Mouse (Mus musculus) heart, embryonic 16.5 days (tissue): ENCODE results near the gene Sertad3. TPM values are rescaled to one million over a fixed set of nuclear protein-coding genes. Genes with fewer than 3 reads are reported as not detected.
A peak's percentile ranks its signal among the peaks of the same experiment; 100 is the strongest.

ENCODE experiments used
- ATAC-seq: fragments of 200-750 bp; cut with Nextera tagmentation; replicated peaks from 2 replicates; pipeline ENCODE4 v1.8.0; 2017; ENCODE audit warnings: moderate number of reproducible peaks; ENCODE audit not compliant: insufficient read depth, low FRiP score; ENCODE audit errors: extremely low read depth
- H3K27ac ChIP-seq: fragments of 300-500 bp; sonication (generic); 2 replicates; pipeline ENCODE4 v1.5.1; 2014; ENCODE audit warnings: mild to moderate bottlenecking, low read length, control low read depth, moderate library complexity
- H3K27me3 ChIP-seq: fragments of 300-500 bp; sonication (generic); 2 replicates; pipeline ENCODE4 v1.6.1; 2014; ENCODE audit warnings: low read length, mixed read lengths; ENCODE audit not compliant: control insufficient read depth, insufficient read depth
- H3K36me3 ChIP-seq: fragments of 300-500 bp; sonication (generic); 2 replicates; pipeline ENCODE4 v1.6.1; 2014; ENCODE audit not compliant: control insufficient read depth, insufficient read depth
- H3K4me1 ChIP-seq: fragments of 300-500 bp; sonication (generic); 2 replicates; pipeline ENCODE4 v1.6.1; 2014; ENCODE audit warnings: low read length, mixed read lengths; ENCODE audit not compliant: control insufficient read depth, insufficient read depth
- H3K4me2 ChIP-seq: fragments of 300-500 bp; sonication (generic); 2 replicates; pipeline ENCODE4 v1.6.1; 2014; ENCODE audit warnings: low read depth, mild to moderate bottlenecking, control low read depth, low read length
- H3K4me3 ChIP-seq: fragments of 300-500 bp; sonication (generic); 2 replicates; pipeline ENCODE4 v1.5.1; 2014; ENCODE audit warnings: mild to moderate bottlenecking, control low read depth, low read length
- H3K9ac ChIP-seq: fragments of 300-500 bp; sonication (generic); 2 replicates; pipeline ENCODE4 v1.6.1; 2014; ENCODE audit warnings: low read length, control low read depth
- H3K9me3 ChIP-seq: fragments of 300-500 bp; sonication (generic); replicated peaks from 2 replicates; pipeline ENCODE4 v1.6.1; 2016; ENCODE audit warnings: low read length; ENCODE audit not compliant: control insufficient read depth
- WGBS: fragments of 180-500 bp; shearing (Covaris S2); extraction: QIAGEN DNeasy Blood & Tissue Kit; methylation state at CpG from one replicate; pipeline ENCODE4 v1.1.7; 2014; 5-methylcytosine and 5-hydroxymethylcytosine counted together
- polyA plus RNA-seq: library from polyadenylated mRNA; unstranded; fragments of >200 nt; fragmentation: Nextera tagmentation; extraction: Ambion mirVana; gene quantifications from 2 replicates; pipeline ENCODE4 v1.2.1, GENCODE M21; 2015

Sertad3 gene
- polyA plus RNA-seq, 1 experiment from 2014 or later, result 23.4 TPM

- Histone ChIP-seq H3K9me3 (no peaks in the 10 kb centered on the region), H3K4me3 (peak overlapping the region; percentile 73), H3K4me2 (peak overlapping the region; percentile 99), H3K27me3 (peaks cover 16% of the 10 kb centered on the region), H3K27ac (no peak overlapping the region), H3K36me3 (no peaks in the 10 kb centered on the region), H3K4me1 (peaks cover 15% of the 10 kb centered on the region), H3K9ac (peak overlapping the region; percentile 68)
- ATAC-seq, result no peak
- WGBS, result 9% methylated on average over 39 of the region's 53 CpGs
Measured at GRCm38 (mm10) chr7:27446521-27447418, 26.8 kb upstream of the Sertad3 start.

- peak within 1 kb of the TSS; percentile 99 for H3K4me2 ChIP-seq
Measured at GRCm38 (mm10) chr7:27447419-27448286, 25.9 kb upstream of the Sertad3 start, which contains the start of the genes Sptbn4 and Blvrb. TSS of gene Sptbn4 (minus strand) at chr7:27447686. TSS of gene Blvrb (plus strand) at chr7:27447978.

GRCm38 (mm10) chr7:27448421-27449206 lies 25.0 kb upstream of the Sertad3 start:
- Histone ChIP-seq H3K27me3 (peaks cover 16% of the 10 kb centered on the region), H3K36me3 (no peaks in the 10 kb centered on the region), H3K9ac (peak overlapping the region; percentile 82), H3K27ac (no peak overlapping the region), H3K4me1 (peaks cover 15% of the 10 kb centered on the region), H3K4me2 (peak overlapping the region; percentile 99), H3K9me3 (no peaks in the 10 kb centered on the region), H3K4me3 (peak overlapping the region; percentile 73)
- no peak for ATAC-seq
- WGBS, result 49% methylated on average over 15 of the region's 15 CpGs

More at GRCm38 (mm10) chr7:27447419-27448286, 25.9 kb upstream of the Sertad3 start, which contains the start of the genes Sptbn4 and Blvrb:
- H3K4me3 ChIP-seq, result peak within 1 kb of the TSS; percentile 73
- peak within 1 kb of the TSS; percentile 35; the same call in 1 of the 2 replicates for H3K27ac ChIP-seq
- 1% methylated on average over 54 of the region's 54 CpGs for WGBS
- ATAC-seq, result peak; percentile 94
- peaks cover 15% of the 10 kb centered on the region for H3K4me1 ChIP-seq
- peaks cover 16% of the 10 kb centered on the region for H3K27me3 ChIP-seq
- peak within 1 kb of the TSS; percentile 82 for H3K9ac ChIP-seq
- no peaks in the 10 kb centered on the region for H3K36me3 ChIP-seq
- H3K9me3 ChIP-seq, result no peaks in the 10 kb centered on the region

GRCm38 (mm10) chr7:27449256-27449862 lies 24.2 kb upstream of the Sertad3 start:
- Histone ChIP-seq H3K27me3 (peaks cover 16% of the 10 kb centered on the region), H3K9me3 (no peaks in the 10 kb centered on the region), H3K36me3 (no peaks in the 10 kb centered on the region), H3K9ac (no peak overlapping the region), H3K27ac (no peak overlapping the region), H3K4me3 (no peak overlapping the region), H3K4me1 (peaks cover 15% of the 10 kb centered on the region), H3K4me2 (no peak overlapping the region)
- 57% methylated on average over 10 of the region's 10 CpGs for WGBS
- ATAC-seq, result no peak

GRCm38 (mm10) chr7:27451359-27451758 lies 22.2 kb upstream of the Sertad3 start:
- ATAC-seq, result no peak

GRCm38 (mm10) chr7:27452206-27452770 lies 21.3 kb upstream of the Sertad3 start:
- no peak for ATAC-seq
- 0 out of 2 replicates have a peak, but pooled peaks cover 6% of the 10 kb centered on the region for H3K4me1 ChIP-seq

More at GRCm38 (mm10) chr7:27451359-27451758, 22.2 kb upstream of the Sertad3 start:
- peaks cover 2% of the 10 kb centered on the region for H3K27me3 ChIP-seq
- no peak overlapping the region for H3K27ac ChIP-seq
- no peaks in the 10 kb centered on the region for H3K9me3 ChIP-seq
- WGBS, result 90% methylated on average over 2 of the region's 2 CpGs
- H3K9ac ChIP-seq, result no peak overlapping the region
- H3K4me2 ChIP-seq, result no peak overlapping the region
- H3K36me3 ChIP-seq, result no peaks in the 10 kb centered on the region
- peaks cover 11% of the 10 kb centered on the region for H3K4me1 ChIP-seq
- no peak overlapping the region for H3K4me3 ChIP-seq

GRCm38 (mm10) chr7:27454461-27455121 lies 19.0 kb upstream of the Sertad3 start:
- H3K4me2 ChIP-seq, result no peak overlapping the region
- no peaks in the 10 kb centered on the region for H3K9me3 ChIP-seq
- no peak for ATAC-seq
- no peaks in the 10 kb centered on the region for H3K4me1 ChIP-seq
- no peaks in the 10 kb centered on the region for H3K36me3 ChIP-seq
- no peak overlapping the region for H3K27ac ChIP-seq
- no peaks in the 10 kb centered on the region for H3K27me3 ChIP-seq
- WGBS, result 63% methylated on average over 10 of the region's 10 CpGs
- no peak overlapping the region for H3K9ac ChIP-seq
- no peak overlapping the region for H3K4me3 ChIP-seq

More at GRCm38 (mm10) chr7:27452206-27452770, 21.3 kb upstream of the Sertad3 start:
- Histone ChIP-seq H3K27ac (no peak overlapping the region), H3K9me3 (no peaks in the 10 kb centered on the region), H3K9ac (no peak overlapping the region), H3K4me3 (no peak overlapping the region), H3K36me3 (no peaks in the 10 kb centered on the region), H3K4me2 (no peak overlapping the region), H3K27me3 (no peaks in the 10 kb centered on the region)
- WGBS, result 57% methylated on average over 13 of the region's 13 CpGs
